Mouse (Mus musculus) stomach, postnatal 0 days (tissue): ENCODE measurements around the gene Adk.

Source experiments
- CTCF ChIP-seq: IDR thresholded peaks from 2 replicates; pipeline ENCODE4 v1.5.1; 2016; ENCODE audit warnings: antibody characterized with exemption, low read depth, mild to moderate bottlenecking, moderate library complexity
- EP300 ChIP-seq: optimal IDR thresholded peaks from 2 replicates; pipeline ENCODE3; 2016; ENCODE audit warnings: antibody characterized with exemption

GRCm38 (mm10) chr14:21077939-21078338, 25.6 kb downstream of the Adk start:
- TF ChIP-seq CTCF (no peak), EP300 (no peak)
